Mouse (Mus musculus) testis, adult 10 weeks (tissue): Measurements from ENCODE around the gene Ifitm5. TPM values are rescaled to one million over a fixed set of nuclear protein-coding genes. Genes with fewer than 3 reads are reported as not detected.

Source experiments
- polyA plus RNA-seq: library from polyadenylated mRNA; stranded (reverse); fragments of 350-450 nt; fragmentation: Illumina TruSeq; extraction: RNeasy Lipid Tissue Mini Kit (QIAGEN cat#74804); gene quantifications from one replicate; pipeline ENCODE4 v1.2.3, GENCODE M21; 2014; ENCODE audit warnings: low read depth, low replicate concordance

The Ifitm5 gene
- not detected for polyA plus RNA-seq

DNA sequence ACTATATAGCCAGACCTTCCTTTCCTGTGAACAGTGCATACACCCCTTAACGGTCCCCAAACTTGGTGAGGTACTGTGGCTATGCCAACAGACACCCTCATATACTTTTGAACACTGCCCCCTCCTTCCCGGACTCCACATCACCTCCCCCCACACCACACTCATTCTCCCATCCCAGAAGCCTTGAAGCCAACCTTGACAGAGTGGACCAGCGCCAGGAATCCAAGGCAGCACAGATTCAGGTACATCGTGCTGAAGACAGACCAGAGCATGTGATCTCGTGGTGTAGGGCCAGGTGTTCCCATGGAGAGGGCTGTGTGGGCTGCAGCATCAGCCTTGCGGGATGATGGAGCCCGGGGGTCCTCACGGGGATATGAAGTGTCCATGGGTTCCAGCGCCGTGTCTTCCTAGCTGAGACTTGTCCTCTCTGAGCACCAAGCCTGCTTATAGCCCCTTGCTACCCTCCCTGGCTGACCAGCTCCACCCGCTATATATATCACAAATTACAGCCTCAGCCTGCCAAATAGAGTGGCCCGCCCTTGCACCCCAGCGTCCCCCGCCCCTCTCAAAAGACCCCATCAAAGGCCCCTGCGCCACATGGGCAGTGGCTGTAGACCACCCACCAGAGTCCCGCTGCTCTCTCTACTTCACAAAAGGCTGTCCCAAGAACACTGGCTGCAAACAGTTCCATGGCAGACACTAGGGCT, at the start of gene Ifitm5:
Ifitm5 (minus strand) TSS at position 468 of the 707 bp plus-strand sequence.

DNA sequence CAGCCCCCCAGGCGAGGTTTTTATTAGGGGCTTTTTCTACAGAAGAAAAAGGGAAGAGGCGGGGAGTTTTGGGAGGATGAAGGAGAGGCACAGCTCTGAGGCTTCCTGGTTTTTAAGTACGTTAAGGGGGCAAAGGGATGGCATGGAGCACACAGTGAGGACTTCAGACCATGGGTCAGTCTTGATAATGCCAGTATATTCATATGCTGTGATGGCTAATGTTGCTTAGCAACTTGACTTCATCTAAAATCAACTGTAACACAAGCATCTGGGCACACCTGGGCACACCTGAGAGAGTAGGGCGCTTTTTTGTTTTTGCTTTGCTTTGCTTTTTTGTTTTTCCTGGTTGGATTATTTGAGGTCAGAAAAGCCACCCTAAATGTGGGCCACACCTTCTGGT, 16.8 kb upstream of the Ifitm5 start, which contains the start of gene Ifitm1:
Ifitm1 (plus strand) TSS at position 301 of the 400 bp plus-strand sequence.

DNA sequence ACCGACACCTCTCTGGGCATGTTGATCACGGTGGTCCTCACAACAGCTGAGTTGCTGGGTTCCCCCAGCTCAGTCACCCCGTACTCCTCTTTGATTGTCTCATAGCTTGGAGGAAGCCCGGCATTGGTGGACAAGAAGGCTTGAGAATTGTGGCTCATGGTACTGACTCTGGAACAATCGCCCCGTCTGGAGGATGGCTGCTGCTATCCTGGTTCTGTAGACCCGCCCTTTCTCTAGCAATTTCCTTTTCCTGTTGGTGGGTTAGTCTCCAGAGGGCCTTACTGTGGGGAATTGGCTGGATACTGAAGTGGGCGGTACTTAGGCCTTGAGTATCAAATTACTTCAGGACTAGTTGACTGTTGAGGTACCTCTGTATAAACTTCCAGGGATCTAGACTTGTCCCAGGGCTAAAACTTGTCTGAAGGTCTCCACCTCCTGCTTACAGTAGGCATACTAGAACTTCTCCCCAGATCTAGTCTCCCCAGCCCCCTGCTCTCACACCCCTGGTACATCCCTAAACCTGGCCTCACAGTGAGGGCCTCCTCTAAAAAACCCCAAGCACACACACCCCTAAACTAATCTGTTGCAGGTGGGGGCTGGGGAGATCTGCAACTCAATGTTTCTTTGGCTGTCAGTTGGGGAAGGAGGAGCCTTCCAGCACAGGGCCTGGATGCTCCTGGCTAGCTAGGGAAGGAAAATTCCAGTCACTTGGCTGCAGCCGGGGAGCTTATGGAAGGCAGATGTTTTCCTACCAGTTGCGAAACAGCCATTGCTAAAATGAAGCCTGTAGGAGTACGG, 5.9 kb upstream of the Ifitm5 start, which contains the start of the genes Gm45717 and Ifitm2:
Gm45717 (minus strand) TSS at position 180 of the 798 bp plus-strand sequence.
Ifitm2 (minus strand) TSS at position 230 of the 798 bp plus-strand sequence.

DNA sequence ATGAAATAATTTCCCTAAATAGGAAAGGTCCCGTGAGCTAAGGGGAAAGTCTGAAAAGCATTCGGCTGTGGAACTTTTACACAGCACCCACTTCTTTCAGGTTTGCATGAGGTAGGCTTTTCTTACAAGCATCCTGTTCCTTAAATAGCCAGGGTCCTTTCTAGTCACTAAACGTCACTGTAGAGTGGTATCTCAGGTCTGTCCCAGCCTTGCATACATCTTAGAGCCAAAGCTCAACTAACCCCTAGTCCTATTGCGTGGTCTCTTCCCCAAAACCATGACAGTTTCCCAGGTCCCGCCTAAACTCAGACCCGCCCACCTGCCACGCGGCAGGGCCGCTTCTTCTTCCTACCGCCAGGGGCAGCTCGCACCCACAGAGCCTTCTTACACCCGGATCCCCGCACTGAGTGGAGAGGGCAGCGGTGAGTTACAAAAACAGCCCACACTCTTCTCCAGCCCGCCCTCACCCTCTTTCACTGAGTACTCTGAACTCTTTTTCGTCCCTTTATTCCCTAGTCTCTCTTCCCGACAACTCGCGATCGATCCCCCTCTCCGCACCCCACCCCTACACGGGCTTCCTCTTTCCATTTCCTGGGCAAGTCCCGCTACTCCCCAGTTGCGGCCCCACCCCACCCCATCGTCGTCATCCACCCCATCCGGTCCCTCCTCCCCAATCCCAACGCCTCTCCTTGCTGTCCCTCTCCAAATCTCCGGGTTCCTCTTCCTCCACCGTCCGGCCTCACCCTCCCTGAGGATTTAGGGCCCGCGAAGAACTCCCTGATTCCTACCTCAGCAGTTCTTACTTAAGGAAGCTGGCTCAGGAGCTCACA, 8.7 kb downstream of the Ifitm5 start, which contains the start of gene Pgghg:
Pgghg (plus strand) TSS at position 170 of the 830 bp plus-strand sequence.

DNA sequence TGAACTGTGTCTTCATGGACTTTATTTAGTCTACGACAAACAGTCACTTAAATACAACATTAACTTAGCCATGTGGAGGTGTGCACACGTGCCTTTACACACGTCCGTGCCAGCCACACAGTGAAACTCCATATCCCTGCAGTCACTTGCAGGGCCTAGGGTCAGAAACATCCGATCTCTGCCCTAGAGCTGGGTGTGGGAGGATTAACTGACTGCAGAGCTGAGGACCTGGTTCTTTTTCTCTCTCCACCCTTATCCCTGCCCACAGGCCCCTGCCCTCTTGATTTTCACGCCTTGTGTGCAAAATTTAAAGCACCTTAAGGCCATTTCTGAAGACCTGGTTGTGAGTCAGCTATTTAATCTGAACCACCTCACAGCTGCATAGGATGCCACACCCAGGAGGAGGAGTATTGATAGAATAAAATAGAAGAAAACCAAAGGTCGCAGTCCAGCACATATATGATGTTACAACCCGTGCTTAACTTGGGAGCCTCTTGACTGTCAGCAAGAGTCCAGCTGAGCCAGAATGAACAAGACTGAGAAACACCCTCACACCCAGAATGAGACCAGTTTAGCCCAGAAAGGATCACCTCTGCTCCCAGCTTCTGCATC, 29.6 kb downstream of the Ifitm5 start, which contains the start of gene Nlrp6:
Nlrp6 (plus strand) TSS at position 485 of the 612 bp plus-strand sequence.

DNA sequence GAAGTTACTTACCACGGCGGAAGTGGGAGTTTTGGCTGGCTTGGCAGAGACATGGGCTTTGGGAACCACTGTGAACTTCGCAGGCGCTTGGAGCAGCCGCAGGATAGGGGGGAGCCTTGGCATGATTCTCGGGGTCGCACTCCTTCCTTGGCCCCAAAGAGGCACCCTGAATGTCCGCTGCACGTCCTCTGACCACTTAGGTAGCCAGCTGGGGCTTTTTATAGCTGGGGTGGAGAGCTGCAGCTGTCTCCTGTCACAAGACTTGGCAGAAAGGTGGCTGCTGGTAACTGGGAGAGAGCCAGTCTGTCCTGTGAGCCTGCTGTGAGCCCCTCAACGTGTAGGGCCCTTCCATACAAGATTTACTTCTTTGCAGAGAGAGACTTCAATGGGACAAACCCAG, 49.9 kb downstream of the Ifitm5 start, which contains the start of gene Cox8b:
Cox8b (minus strand) TSS at position 227 of the 400 bp plus-strand sequence.

Other genes starting within 250 kb of the Ifitm5 start
- gene Cyp2e1, start 186.6 kb downstream of the Ifitm5 start, polyA plus RNA-seq = 1.8 TPM
- gene Syce1, start 162.4 kb downstream of the Ifitm5 start, polyA plus RNA-seq = 395 TPM
- 5.9 TPM for gene Zfp941, start 128.1 kb downstream of the Ifitm5 start, polyA plus RNA-seq
- gene Urah, start 115.3 kb downstream of the Ifitm5 start, polyA plus RNA-seq = not detected
- gene Scgb1c1, start 104.7 kb downstream of the Ifitm5 start, polyA plus RNA-seq = not detected
- 8.1 TPM for gene Odf3, start 102.5 kb downstream of the Ifitm5 start, polyA plus RNA-seq
- not detected for gene Gm45785, start 94.0 kb downstream of the Ifitm5 start, polyA plus RNA-seq
- 2.5 TPM for gene Ric8a, start 93.3 kb downstream of the Ifitm5 start, polyA plus RNA-seq
- gene Bet1l, start 92.7 kb downstream of the Ifitm5 start, polyA plus RNA-seq = 4.3 TPM
- gene Psmd13, start 68.3 kb downstream of the Ifitm5 start, polyA plus RNA-seq = 142 TPM
- 9.5 TPM for gene Sirt3, start 68.0 kb downstream of the Ifitm5 start, polyA plus RNA-seq
- not detected for gene Cox8b, start 49.8 kb downstream of the Ifitm5 start, polyA plus RNA-seq
- not detected for gene Nlrp6, start 29.4 kb downstream of the Ifitm5 start, polyA plus RNA-seq
- gene Pgghg, start 8.9 kb downstream of the Ifitm5 start, polyA plus RNA-seq = 0.11 TPM
- not detected for gene Gm45717, start 5.6 kb upstream of the Ifitm5 start, polyA plus RNA-seq
- 4.3 TPM for gene Ifitm2, start 5.7 kb upstream of the Ifitm5 start, polyA plus RNA-seq
- not detected for gene Ifitm1, start 16.9 kb upstream of the Ifitm5 start, polyA plus RNA-seq
- 1.7 TPM for gene Ifitm3, start 60.5 kb upstream of the Ifitm5 start, polyA plus RNA-seq
- gene Ifitm6, start 67.6 kb upstream of the Ifitm5 start, polyA plus RNA-seq = not detected
- not detected for gene Gm17387, start 78.8 kb upstream of the Ifitm5 start, polyA plus RNA-seq
- 1.2 TPM for gene B4galnt4, start 110.8 kb upstream of the Ifitm5 start, polyA plus RNA-seq
- not detected for gene Pkp3, start 127.9 kb upstream of the Ifitm5 start, polyA plus RNA-seq
- gene Sigirr, start 150.3 kb upstream of the Ifitm5 start, polyA plus RNA-seq = not detected
- 0.18 TPM for gene Ano9, start 167.5 kb upstream of the Ifitm5 start, polyA plus RNA-seq
- 179 TPM for gene Ptdss2, start 172.1 kb upstream of the Ifitm5 start, polyA plus RNA-seq
- gene Rnh1, start 222.6 kb upstream of the Ifitm5 start, polyA plus RNA-seq = 0.41 TPM
- gene Hras, start 243.7 kb upstream of the Ifitm5 start, polyA plus RNA-seq = 6.3 TPM
- gene Lrrc56, start 243.9 kb upstream of the Ifitm5 start, polyA plus RNA-seq = 9.5 TPM